Mouse (Mus musculus) ES-E14 (cell line): ENCODE measurements at regions not wholly inside any gene's neighbourhood (a gene's known extent, or its start where the extent isn't known, plus 50 kb on each side); places are given as distances from the start of the nearest gene placed in this dataset.

ENCODE experiments used
- CHD2 ChIP-seq: IDR thresholded peaks from 2 replicates; pipeline ENCODE4 v1.6.1; 2014; ENCODE audit warnings: mild to moderate bottlenecking, low read depth, low read length, inconsistent platforms
- HCFC1 ChIP-seq: IDR thresholded peaks from 2 replicates; pipeline ENCODE4 v1.6.1; 2012; ENCODE audit warnings: low read length, inconsistent platforms, borderline replicate concordance; ENCODE audit not compliant: insufficient read depth
- MAFK ChIP-seq: IDR thresholded peaks from 2 replicates; pipeline ENCODE4 v1.6.1; 2014; ENCODE audit warnings: mild to moderate bottlenecking, low read depth, low read length, inconsistent platforms; ENCODE audit not compliant: insufficient read depth
- ZC3H11A ChIP-seq: IDR thresholded peaks from 2 replicates; pipeline ENCODE4 v1.6.1; 2012; ENCODE audit warnings: low read depth, mild to moderate bottlenecking, inconsistent platforms, low read length, borderline replicate concordance
- ZNF384 ChIP-seq: IDR thresholded peaks from 2 replicates; pipeline ENCODE4 v1.6.1; 2012; ENCODE audit warnings: low read depth, low read length, inconsistent platforms

DNA sequence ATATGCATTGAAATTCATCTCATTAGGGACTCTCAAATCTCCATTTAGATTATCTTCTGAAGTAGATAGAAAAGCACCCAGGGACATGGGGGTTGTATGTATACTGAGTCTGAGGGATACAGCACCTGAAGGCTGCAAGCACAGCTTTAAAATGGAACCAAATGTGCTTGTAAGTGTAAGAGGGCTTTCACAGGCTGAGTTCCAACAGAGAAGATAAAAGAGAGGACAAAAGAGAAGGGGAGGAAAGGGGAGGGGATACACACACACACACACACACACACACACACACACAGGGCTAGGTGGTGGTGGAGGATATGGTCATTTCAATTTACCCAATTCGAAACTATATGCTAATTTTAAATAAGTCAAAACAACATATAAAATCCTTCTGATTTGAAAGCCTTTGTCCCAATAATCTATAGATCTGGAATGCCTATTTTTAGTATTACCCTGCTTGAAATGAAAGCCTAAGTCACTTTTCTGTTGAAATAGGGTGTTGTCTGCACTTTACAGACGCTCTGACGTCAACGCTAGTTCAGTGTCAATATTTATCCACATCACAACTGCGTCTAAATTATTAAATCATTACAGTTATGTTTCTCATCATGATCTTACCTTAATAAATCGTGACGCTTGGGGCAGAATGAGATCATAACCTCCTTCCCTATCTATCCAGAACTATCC is 263.8 kb upstream of the Myo3a start:
- no peak for TF ChIP-seq HCFC1
- no peak for TF ChIP-seq CHD2
- no peak for TF ChIP-seq ZNF384
- no peak for TF ChIP-seq ZC3H11A
- TF ChIP-seq MAFK: no peak
